Mouse (Mus musculus) kidney, postnatal 0 days (tissue): ENCODE measurements around the gene Ppp2r3a. TPM values are rescaled to one million over a fixed set of nuclear protein-coding genes. Genes with fewer than 3 reads are reported as not detected.

Experiments
- ATAC-seq: fragments of 200-750 bp; cut with Nextera tagmentation; replicated peaks from 2 replicates; pipeline ENCODE4 v1.8.0; 2017; ENCODE audit warnings: low read depth, moderate number of reproducible peaks, moderate TSS enrichment, moderate library complexity; ENCODE audit not compliant: low FRiP score
- DNase-seq: peaks from one replicate; pipeline ENCODE4 v3.0.0-alpha.2; 2016; ENCODE audit warnings: low spot score
- H3K27ac ChIP-seq: fragments of 300-500 bp; sonication (generic); 2 replicates; pipeline ENCODE4 v1.5.1; 2014; ENCODE audit warnings: mild to moderate bottlenecking
- H3K27me3 ChIP-seq: fragments of 300-500 bp; sonication (generic); 2 replicates; pipeline ENCODE4 v1.6.1; 2014; ENCODE audit warnings: low read length, mixed read lengths; ENCODE audit not compliant: insufficient read depth
- H3K36me3 ChIP-seq: fragments of 300-500 bp; sonication (generic); 2 replicates; pipeline ENCODE4 v1.6.1; 2014; ENCODE audit warnings: low read length, mixed read lengths; ENCODE audit not compliant: insufficient read depth
- H3K4me1 ChIP-seq: fragments of 300-500 bp; sonication (generic); replicated peaks from 2 replicates; pipeline ENCODE4 v1.6.1; 2014; ENCODE audit warnings: antibody characterized with exemption, low read length, mixed read lengths; ENCODE audit not compliant: insufficient read depth
- H3K4me2 ChIP-seq: fragments of 300-500 bp; sonication (generic); 2 replicates; pipeline ENCODE4 v1.6.1; 2014; ENCODE audit warnings: mild to moderate bottlenecking, low read length, moderate library complexity, mixed read lengths
- H3K4me3 ChIP-seq: fragments of 300-500 bp; sonication (generic); replicated peaks from 2 replicates; pipeline ENCODE4 v1.5.1; 2014; ENCODE audit warnings: low read depth, low read length
- H3K9ac ChIP-seq: fragments of 300-500 bp; sonication (generic); 2 replicates; pipeline ENCODE4 v1.6.1; 2014; ENCODE audit warnings: low read depth, low read length
- H3K9me3 ChIP-seq: fragments of 300-500 bp; sonication (generic); replicated peaks from 2 replicates; pipeline ENCODE4 v1.6.1; 2016; ENCODE audit warnings: low read length, inconsistent platforms, mixed read lengths
- CTCF ChIP-seq: IDR thresholded peaks from 2 replicates; pipeline ENCODE4 v1.5.1; 2016; ENCODE audit warnings: antibody characterized with exemption, low read depth, mild to moderate bottlenecking, moderate library complexity
- WGBS: fragments of 180-500 bp; shearing (Covaris S2); extraction: QIAGEN DNeasy Blood & Tissue Kit; methylation state at CpG from one replicate; pipeline ENCODE4 v1.1.7; 2014; 5-methylcytosine and 5-hydroxymethylcytosine counted together
- polyA plus RNA-seq: library from polyadenylated mRNA; unstranded; fragments of >200 nt; fragmentation: Nextera tagmentation; extraction: Ambion mirVana; gene quantifications from 2 replicates; pipeline ENCODE4 v1.2.1, GENCODE M21; 2015

Ppp2r3a gene
- polyA plus RNA-seq, 1 experiment from 2014 or later, result 15.3 TPM

- Histone ChIP-seq H3K4me3 (no peak overlapping the region), H3K9ac (no peak overlapping the region), H3K27ac (peak overlapping the region; percentile 88), H3K9me3 (no peaks in the 10 kb centered on the region), H3K36me3 (no peaks in the 10 kb centered on the region), H3K27me3 (no peaks in the 10 kb centered on the region), H3K4me1 (no peaks in the 10 kb centered on the region), H3K4me2 (peak overlapping the region; percentile 30)
- ATAC-seq (peak; percentile 77), DNase-seq (peak; percentile 47)
- 48% methylated on average over 7 of the region's 7 CpGs for WGBS
- TF ChIP-seq CTCF, result no peak
Observed at GRCm38 (mm10) chr9:101272715-101273114, 21.1 kb upstream of the Ppp2r3a start.

- DNase-seq (no peak), ATAC-seq (no peak)
- H3K4me1 ChIP-seq, result 0 out of 2 replicates have a peak, but pooled peaks cover 3% of the 10 kb centered on the region
- H3K9me3 ChIP-seq, result no peaks in the 10 kb centered on the region
- H3K4me2 ChIP-seq, result no peak overlapping the region
- no peak overlapping the region for H3K4me3 ChIP-seq
- H3K36me3 ChIP-seq, result no peaks in the 10 kb centered on the region
- H3K27ac ChIP-seq, result 0 out of 2 replicates have a peak overlapping the region, but pooled peaks have one; percentile 34
- WGBS, result 29% methylated on average over 5 of the region's 5 CpGs
- no peak for TF ChIP-seq CTCF
- no peak overlapping the region for H3K9ac ChIP-seq
- H3K27me3 ChIP-seq, result no peaks in the 10 kb centered on the region
Observed at GRCm38 (mm10) chr9:101270020-101270419, 18.4 kb upstream of the Ppp2r3a start.

- Histone ChIP-seq H3K27me3 (no peaks in the 10 kb centered on the region), H3K4me1 (0 out of 2 replicates have a peak, but pooled peaks cover 6% of the 10 kb centered on the region), H3K9me3 (no peaks in the 10 kb centered on the region), H3K4me2 (no peak overlapping the region), H3K4me3 (no peak overlapping the region), H3K36me3 (no peaks in the 10 kb centered on the region), H3K9ac (no peak overlapping the region), H3K27ac (peak overlapping the region; percentile 76)
- DNase-seq, result no peak
- peak; percentile 53; the same call in 1 of the 2 replicates for ATAC-seq
- no peak for TF ChIP-seq CTCF
- WGBS, result 56% methylated on average over 8 of the region's 8 CpGs
Observed at GRCm38 (mm10) chr9:101266043-101266442, 14.4 kb upstream of the Ppp2r3a start.

- Histone ChIP-seq H3K4me1 (0 out of 2 replicates have a peak, but pooled peaks cover 6% of the 10 kb centered on the region), H3K27me3 (no peaks in the 10 kb centered on the region), H3K4me3 (no peak overlapping the region), H3K9ac (no peak overlapping the region), H3K36me3 (no peaks in the 10 kb centered on the region), H3K9me3 (no peaks in the 10 kb centered on the region), H3K27ac (peak overlapping the region; percentile 76), H3K4me2 (no peak overlapping the region)
- DNase-seq, result peak; percentile 30
- peak; percentile 51; the same call in 1 of the 2 replicates for ATAC-seq
- no peak for TF ChIP-seq CTCF
- 47% methylated on average over 6 of the region's 6 CpGs for WGBS
Observed at GRCm38 (mm10) chr9:101265546-101265945, 14.0 kb upstream of the Ppp2r3a start.

GRCm38 (mm10) chr9:101262815-101263214 is 11.2 kb upstream of the Ppp2r3a start:
- no peaks in the 10 kb centered on the region for H3K27me3 ChIP-seq
- WGBS, result 67% methylated on average over 3 of the region's 3 CpGs
- no peaks in the 10 kb centered on the region for H3K9me3 ChIP-seq
- H3K9ac ChIP-seq, result no peak overlapping the region
- no peak for TF ChIP-seq CTCF
- DNase-seq (no peak), ATAC-seq (no peak)
- H3K36me3 ChIP-seq, result no peaks in the 10 kb centered on the region
- peak overlapping the region; percentile 79; the same call in 1 of the 2 replicates for H3K27ac ChIP-seq
- H3K4me1 ChIP-seq, result 0 out of 2 replicates have a peak, but pooled peaks cover 6% of the 10 kb centered on the region
- no peak overlapping the region for H3K4me3 ChIP-seq
- no peak overlapping the region for H3K4me2 ChIP-seq

GRCm38 (mm10) chr9:101261989-101262571 is 10.5 kb upstream of the Ppp2r3a start:
- H3K9me3 ChIP-seq, result no peaks in the 10 kb centered on the region
- H3K4me1 ChIP-seq, result 0 out of 2 replicates have a peak, but pooled peaks cover 6% of the 10 kb centered on the region
- H3K27ac ChIP-seq, result peak overlapping the region; percentile 79
- no peaks in the 10 kb centered on the region for H3K36me3 ChIP-seq
- 0 out of 2 replicates have a peak overlapping the region, but pooled peaks have one; percentile 6 for H3K9ac ChIP-seq
- DNase-seq (peak; percentile 71), ATAC-seq (0 out of 2 replicates have a peak, but pooled peaks have one; percentile 37)
- TF ChIP-seq CTCF, result no peak
- no peaks in the 10 kb centered on the region for H3K27me3 ChIP-seq
- H3K4me3 ChIP-seq, result no peak overlapping the region
- peak overlapping the region; percentile 13; the same call in 1 of the 2 replicates for H3K4me2 ChIP-seq
- WGBS, result 21% methylated on average over 11 of the region's 11 CpGs
